Mouse (Mus musculus): ENCODE data around the gene Ndufc2.

Gene Ndufc2

GRCm38 (mm10) chr7:97386806-97387370, 12.9 kb upstream of the Ndufc2 start:
- DNase-seq (ENCODE audit: low read depth, low spot score): no peak

- DNase-seq (ENCODE audit: low read depth, low spot score): no peak
These were observed 12.1 kb upstream of the Ndufc2 start for GRCm38 (mm10) chr7:97387561-97388147.

- no peak for DNase-seq (ENCODE audit: low read depth, low spot score)
These were observed 11.3 kb upstream of the Ndufc2 start for GRCm38 (mm10) chr7:97388541-97388940.

GRCm38 (mm10) chr7:97391293-97392078, 8.3 kb upstream of the Ndufc2 start:
- DNase-seq (ENCODE audit: low read depth, low spot score): no peak

GRCm38 (mm10) chr7:97392079-97392445, 7.7 kb upstream of the Ndufc2 start:
- DNase-seq (ENCODE audit: low read depth, low spot score): no peak

- DNase-seq (ENCODE audit: low read depth, low spot score): no peak
These were observed 5.4 kb upstream of the Ndufc2 start for GRCm38 (mm10) chr7:97394375-97394774.

- DNase-seq (ENCODE audit: low read depth, low spot score): no peak
These were observed 860 bp upstream of the Ndufc2 start for GRCm38 (mm10) chr7:97398943-97399342.

- DNase-seq (ENCODE audit: low read depth, low spot score): no peak
These were observed 7.3 kb downstream of the Ndufc2 start for GRCm38 (mm10) chr7:97407145-97407544.

GRCm38 (mm10) chr7:97411106-97411505, 11.3 kb downstream of the Ndufc2 start:
- DNase-seq (ENCODE audit: low read depth, low spot score): no peak

GRCm38 (mm10) chr7:97411575-97411974, 11.8 kb downstream of the Ndufc2 start:
- DNase-seq (ENCODE audit: low read depth, low spot score): no peak

- DNase-seq (ENCODE audit: low read depth, low spot score): no peak
These were observed 14.2 kb downstream of the Ndufc2 start for GRCm38 (mm10) chr7:97413981-97414380.

- DNase-seq (ENCODE audit: low read depth, low spot score): no peak
These were observed 14.6 kb downstream of the Ndufc2 start for GRCm38 (mm10) chr7:97414426-97414825.

- no peak for DNase-seq (ENCODE audit: low read depth, low spot score)
These were observed 15.3 kb downstream of the Ndufc2 start for GRCm38 (mm10) chr7:97414915-97415687.

- no peak for DNase-seq (ENCODE audit: low read depth, low spot score)
These were observed 16.7 kb downstream of the Ndufc2 start for GRCm38 (mm10) chr7:97416473-97416872.

- no peak for DNase-seq (ENCODE audit: low read depth, low spot score)
These were observed 17.3 kb downstream of the Ndufc2 start, which contains the start of gene Thrsp for GRCm38 (mm10) chr7:97416906-97417777. Gene Thrsp, minus strand, starts transcription at chr7:97417730.

- DNase-seq (ENCODE audit: low read depth, low spot score): no peak
These were observed 18.9 kb downstream of the Ndufc2 start for GRCm38 (mm10) chr7:97418717-97419116.

GRCm38 (mm10) chr7:97419163-97419562, 19.4 kb downstream of the Ndufc2 start:
- DNase-seq (ENCODE audit: low read depth, low spot score): no peak

- no peak for DNase-seq (ENCODE audit: low read depth, low spot score)
These were observed 20.6 kb downstream of the Ndufc2 start for GRCm38 (mm10) chr7:97420406-97420805.

- DNase-seq (ENCODE audit: low read depth, low spot score): no peak
These were observed 21.3 kb downstream of the Ndufc2 start for GRCm38 (mm10) chr7:97420958-97421651.

- DNase-seq (ENCODE audit: low read depth, low spot score): no peak
These were observed 24.0 kb downstream of the Ndufc2 start for GRCm38 (mm10) chr7:97423754-97424153.

All from CD4-positive helper T cell, adult 2 months (primary cell).